In genomic region chr3:68453266-68453665, GRCm38 (mm10) we compare ENCODE assay signal across 12 mouse cellular contexts.
DNase-seq lines count a peak whose midpoint lies in the region; ATAC-seq and TF ChIP-seq lines count a peak whose summit lies in the region.
"Had no signal": no experiment of that assay in that cellular context is flagged by ENCODE, and none has a peak within 500 bp of the region (broad histone marks: within the 10 kb centered on the region; RNA-seq: fewer than 3 reads in every experiment).

No protein-coding gene starts in this region.

- H3K9me3 ChIP-seq in hindbrain, embryonic 10.5 days: no peaks in the 10 kb centered on the region
- no peaks in the 10 kb centered on the region for H3K9me3 ChIP-seq in hindbrain, embryonic 13.5 days
- H3K9me3 ChIP-seq in heart, embryonic 13.5 days: no peaks in the 10 kb centered on the region
- H3K9me3 ChIP-seq in lung, embryonic 14.5 days (ENCODE audit: low read depth, low read length): no peaks in the 10 kb centered on the region
- H3K9me3 ChIP-seq: liver, embryonic 13.5 days had no signal

- no peaks in the 10 kb centered on the region for H3K36me3 ChIP-seq in hindbrain, embryonic 10.5 days
- H3K36me3 ChIP-seq in hindbrain, embryonic 13.5 days: no peaks in the 10 kb centered on the region
- no peaks in the 10 kb centered on the region for H3K36me3 ChIP-seq in heart, embryonic 13.5 days
- H3K36me3 ChIP-seq in lung, embryonic 14.5 days (ENCODE audit: insufficient read depth): no peaks in the 10 kb centered on the region
- H3K36me3 ChIP-seq: liver, embryonic 13.5 days had no signal

- ATAC-seq in hindbrain, embryonic 13.5 days (ENCODE audit: low FRiP score): no peak
- ATAC-seq in heart, embryonic 13.5 days (ENCODE audit: extremely low read depth, insufficient number of reproducible peaks, low FRiP score, low TSS enrichment): no peak; the same call in 1 of the 2 replicates
- ATAC-seq in lung, embryonic 14.5 days (ENCODE audit: insufficient read depth): peak; percentile 95

- WGBS in hindbrain, embryonic 10.5 days: 47% methylated on average over 5 of the region's 5 CpGs
- 46% methylated on average over 5 of the region's 5 CpGs for WGBS in hindbrain, embryonic 13.5 days
- WGBS in heart, embryonic 13.5 days: 4% methylated on average over 5 of the region's 5 CpGs
- 2% methylated on average over 5 of the region's 5 CpGs for WGBS in lung, embryonic 14.5 days

- no peaks in the 10 kb centered on the region for H3K4me1 ChIP-seq in hindbrain, embryonic 10.5 days (replicated peaks)
- H3K4me1 ChIP-seq in hindbrain, embryonic 13.5 days (replicated peaks): no peaks in the 10 kb centered on the region
- peaks cover 18% of the 10 kb centered on the region for H3K4me1 ChIP-seq in heart, embryonic 13.5 days
- H3K4me1 ChIP-seq in lung, embryonic 14.5 days (ENCODE audit: insufficient read depth): 0 out of 2 replicates have a peak, but pooled peaks cover 3% of the 10 kb centered on the region
- H3K4me1 ChIP-seq: liver, embryonic 13.5 days had no signal

- DNase-seq in hindbrain, embryonic 10.5 days (ENCODE audit: low spot score): peak; percentile 27
- peak; percentile 43 for DNase-seq in embryo, embryonic 9.5 days (ENCODE audit: extremely low spot score)
- DNase-seq in lung, embryonic 14.5 days: peak; percentile 88
- DNase-seq in frontal cortex, adult 2 months (ENCODE audit: extremely low spot score in 1 of 2, low spot score in 1 of 2): no peak
- DNase-seq in thymus, postnatal 0 days (ENCODE audit: low spot score): no peak
- no peak for DNase-seq in retina, embryonic 14.5 days (ENCODE audit: low spot score)
- DNase-seq: adrenal gland, postnatal 25 days; cerebellum, adult 9-10 months; liver, embryonic 13.5 days; retina, postnatal 1 day had no signal

- TF ChIP-seq CTCF in lung, embryonic 14.5 days (IDR thresholded peaks at IDR 0.05; ENCODE audit: low read depth): no peak

- no peak overlapping the region for H3K4me2 ChIP-seq in hindbrain, embryonic 13.5 days
- peak overlapping the region; percentile 56 for H3K4me2 ChIP-seq in heart, embryonic 13.5 days
- peak overlapping the region; percentile 27 for H3K4me2 ChIP-seq in lung, embryonic 14.5 days
- H3K4me2 ChIP-seq: liver, embryonic 13.5 days had no signal

- no peak overlapping the region for H3K4me3 ChIP-seq in hindbrain, embryonic 10.5 days
- no peak overlapping the region for H3K4me3 ChIP-seq in hindbrain, embryonic 13.5 days
- H3K4me3 ChIP-seq in heart, embryonic 13.5 days: 0 out of 2 replicates have a peak overlapping the region, but pooled peaks have one; percentile 10
- H3K4me3 ChIP-seq in lung, embryonic 14.5 days (ENCODE audit: low read depth, low read length): no peak overlapping the region
- H3K4me3 ChIP-seq: liver, embryonic 13.5 days had no signal

- no peak overlapping the region for H3K27ac ChIP-seq in hindbrain, embryonic 10.5 days
- no peak overlapping the region for H3K27ac ChIP-seq in hindbrain, embryonic 13.5 days
- H3K27ac ChIP-seq in heart, embryonic 13.5 days (replicated peaks): peak overlapping the region; percentile 53
- H3K27ac ChIP-seq in lung, embryonic 14.5 days (ENCODE audit: low read depth): no peak overlapping the region
- H3K27ac ChIP-seq: liver, embryonic 13.5 days had no signal

- H3K9ac ChIP-seq in hindbrain, embryonic 13.5 days: no peak overlapping the region
- H3K9ac ChIP-seq in heart, embryonic 13.5 days: no peak overlapping the region
- H3K9ac ChIP-seq in lung, embryonic 14.5 days: no peak overlapping the region
- H3K9ac ChIP-seq: liver, embryonic 13.5 days had no signal

- no peaks in the 10 kb centered on the region for H3K27me3 ChIP-seq in hindbrain, embryonic 10.5 days (ENCODE audit: insufficient read depth, poor library complexity, severe bottlenecking)
- no peaks in the 10 kb centered on the region for H3K27me3 ChIP-seq in hindbrain, embryonic 13.5 days
- no peaks in the 10 kb centered on the region for H3K27me3 ChIP-seq in heart, embryonic 13.5 days (replicated peaks)
- H3K27me3 ChIP-seq in lung, embryonic 14.5 days (ENCODE audit: insufficient read depth, low read length): no peaks in the 10 kb centered on the region
- H3K27me3 ChIP-seq: liver, embryonic 13.5 days had no signal

Comparison
In these comparisons a context has a peak if more than half of its experiments do, and no peak if none do; other contexts are left out.
1. DNase-seq: peak in hindbrain, embryonic 10.5 days (single experiment), embryo, embryonic 9.5 days (single experiment) and lung, embryonic 14.5 days (single experiment); none in frontal cortex, adult 2 months (0 of 2), thymus, postnatal 0 days (single experiment) and retina, embryonic 14.5 days (single experiment).